ENCODE assay signal across 25 mouse cellular contexts in genomic region chr11:79293025-79293424, GRCm38 (mm10). TPM values are rescaled to one million over a fixed set of nuclear protein-coding genes. Genes with fewer than 3 reads are reported as not detected.
DNase-seq lines count a peak whose midpoint lies in the region; ATAC-seq and TF ChIP-seq lines count a peak whose summit lies in the region.
"Had no signal": no experiment of that assay in that cellular context is flagged by ENCODE, and none has a peak within 500 bp of the region (broad histone marks: within the 10 kb centered on the region; RNA-seq: fewer than 3 reads in every experiment).

No protein-coding gene starts in this region.

- no peak for ATAC-seq in kidney, embryonic 14.5 days (ENCODE audit: low FRiP score, low TSS enrichment)
- ATAC-seq in stomach, embryonic 16.5 days (ENCODE audit: insufficient read depth, low FRiP score): no peak
- no peak for ATAC-seq in stomach, postnatal 0 days (ENCODE audit: low FRiP score, low TSS enrichment)
- ATAC-seq: activated CD4-positive, CD25-positive, alpha-beta regulatory T cell, adult 4 months; forebrain, embryonic 16.5 days had no signal

- WGBS in kidney, embryonic 14.5 days: 90% methylated on average over 3 of the region's 3 CpGs
- 88% methylated on average over 3 of the region's 3 CpGs for WGBS in stomach, embryonic 16.5 days
- 81% methylated on average over 3 of the region's 3 CpGs for WGBS in stomach, postnatal 0 days
- WGBS in macrophage (ENCODE audit: missing documents): no CpG with 5 or more reads among the region's 3 CpGs

- no peak overlapping the region for H3K4me3 ChIP-seq in kidney, embryonic 14.5 days (ENCODE audit: low read length)
- H3K4me3 ChIP-seq in stomach, embryonic 16.5 days (replicated peaks; ENCODE audit: low read length): no peak overlapping the region
- no peak overlapping the region for H3K4me3 ChIP-seq in stomach, postnatal 0 days (ENCODE audit: low read depth, low read length)
- no peak overlapping the region for H3K4me3 ChIP-seq in macrophage (ENCODE audit: inconsistent target)
- H3K4me3 ChIP-seq: embryonic facial prominence, embryonic 13.5 days; forebrain, embryonic 12.5 days; heart, embryonic 10.5 days; hindbrain, embryonic 12.5 days had no signal

- H3K79me2 ChIP-seq in macrophage (ENCODE audit: inconsistent target): no peaks in the 10 kb centered on the region; the same call in 1 of the 2 replicates

- no peaks in the 10 kb centered on the region for H3K9me3 ChIP-seq in kidney, embryonic 14.5 days (ENCODE audit: control insufficient read depth, low read length)
- no peaks in the 10 kb centered on the region for H3K9me3 ChIP-seq in stomach, embryonic 16.5 days (replicated peaks; ENCODE audit: control insufficient read depth, low read length)
- no peaks in the 10 kb centered on the region for H3K9me3 ChIP-seq in stomach, postnatal 0 days (ENCODE audit: control insufficient read depth, low read length)
- H3K9me3 ChIP-seq: embryonic facial prominence, embryonic 13.5 days; forebrain, embryonic 12.5 days; G1E; heart, embryonic 10.5 days; hindbrain, embryonic 12.5 days had no signal

- H3K4me2 ChIP-seq in kidney, embryonic 14.5 days (replicated peaks; ENCODE audit: low read depth, low read length): no peak overlapping the region
- no peak overlapping the region for H3K4me2 ChIP-seq in stomach, embryonic 16.5 days (ENCODE audit: low read depth, low read length)
- H3K4me2 ChIP-seq in stomach, postnatal 0 days (replicated peaks; ENCODE audit: low read depth): no peak overlapping the region
- H3K4me2 ChIP-seq: embryonic facial prominence, embryonic 13.5 days; forebrain, embryonic 12.5 days; hindbrain, embryonic 12.5 days had no signal

- DNase-seq in kidney, postnatal 25 days: no peak
- DNase-seq in stomach, postnatal 0 days (ENCODE audit: low spot score): no peak
- DNase-seq in spleen, postnatal 4 days (ENCODE audit: low spot score in 2 of 2): no peak
- DNase-seq: adrenal gland, postnatal 14 days; cerebellum, adult 18-20 months; cerebellum, adult 9-11 months; cerebellum, postnatal 36 days; gastrocnemius, postnatal 10 days; heart, adult 18-20 months; heart, postnatal 10 days; heart, postnatal 4 days had no signal

- no peak for TF ChIP-seq EP300 in stomach, postnatal 0 days (optimal IDR thresholded peaks at IDR 0.05)

- H3K4me1 ChIP-seq in kidney, embryonic 14.5 days (ENCODE audit: control insufficient read depth, insufficient read depth, low read length): peaks cover 35% of the 10 kb centered on the region
- H3K4me1 ChIP-seq in stomach, embryonic 16.5 days (ENCODE audit: control insufficient read depth, insufficient read depth, low read length): 0 out of 2 replicates have a peak, but pooled peaks cover 6% of the 10 kb centered on the region
- H3K4me1 ChIP-seq in stomach, postnatal 0 days (replicated peaks; ENCODE audit: control insufficient read depth, insufficient read depth): no peaks in the 10 kb centered on the region
- H3K4me1 ChIP-seq: forebrain, embryonic 12.5 days; hindbrain, embryonic 12.5 days had no signal

- no peaks in the 10 kb centered on the region for H3K27me3 ChIP-seq in kidney, embryonic 14.5 days (ENCODE audit: control insufficient read depth, insufficient read depth, low read length)
- H3K27me3 ChIP-seq in stomach, embryonic 16.5 days (ENCODE audit: control insufficient read depth, insufficient read depth, low read length): no peaks in the 10 kb centered on the region
- no peaks in the 10 kb centered on the region for H3K27me3 ChIP-seq in stomach, postnatal 0 days (ENCODE audit: control insufficient read depth, insufficient read depth, low read length)
- H3K27me3 ChIP-seq: embryonic facial prominence, embryonic 13.5 days; forebrain, embryonic 12.5 days; hindbrain, embryonic 12.5 days had no signal

- H3K9ac ChIP-seq in kidney, embryonic 14.5 days (ENCODE audit: low read depth, low read length): no peak overlapping the region
- no peak overlapping the region for H3K9ac ChIP-seq in stomach, embryonic 16.5 days (ENCODE audit: low read length)
- no peak overlapping the region for H3K9ac ChIP-seq in stomach, postnatal 0 days (ENCODE audit: low read length)
- H3K9ac ChIP-seq: embryonic facial prominence, embryonic 13.5 days; forebrain, embryonic 12.5 days; hindbrain, embryonic 12.5 days had no signal

- H3K27ac ChIP-seq in kidney, embryonic 14.5 days (ENCODE audit: low read depth, low read length): peak overlapping the region; percentile 47; the same call in 1 of the 2 replicates
- peak overlapping the region; percentile 29; the same call in 1 of the 2 replicates for H3K27ac ChIP-seq in stomach, embryonic 16.5 days (ENCODE audit: low read length)
- H3K27ac ChIP-seq in stomach, postnatal 0 days (replicated peaks): no peak overlapping the region
- peak overlapping the region; percentile 51 for H3K27ac ChIP-seq in macrophage
- H3K27ac ChIP-seq: embryonic facial prominence, embryonic 13.5 days; forebrain, embryonic 12.5 days; heart, embryonic 10.5 days; hindbrain, embryonic 12.5 days had no signal

- H3K36me3 ChIP-seq in kidney, embryonic 14.5 days (ENCODE audit: control insufficient read depth, insufficient read depth, low read length): no peaks in the 10 kb centered on the region
- no peaks in the 10 kb centered on the region for H3K36me3 ChIP-seq in stomach, embryonic 16.5 days (ENCODE audit: control insufficient read depth, insufficient read depth, low read length)
- no peaks in the 10 kb centered on the region for H3K36me3 ChIP-seq in stomach, postnatal 0 days (ENCODE audit: control insufficient read depth, insufficient read depth, low read length)
- H3K36me3 ChIP-seq in macrophage (ENCODE audit: inconsistent target): no peaks in the 10 kb centered on the region
- H3K36me3 ChIP-seq: embryonic facial prominence, embryonic 13.5 days; forebrain, embryonic 12.5 days; G1E; heart, embryonic 10.5 days; hindbrain, embryonic 12.5 days had no signal

- no peak for TF ChIP-seq CTCF in stomach, postnatal 0 days (IDR thresholded peaks at IDR 0.05; ENCODE audit: low read depth)

RNA-seq across cellular contexts. Expression of gene Gm9964, which starts 3.7 kb away (rescaled TPM):
- polyA plus RNA-seq in kidney, embryonic 14.5 days (2014; fragmentation: Nextera tagmentation; extraction: Ambion mirVana): not detected in 2 replicates
- polyA plus RNA-seq in stomach, embryonic 16.5 days (2015; fragmentation: Nextera tagmentation; extraction: Ambion mirVana): not detected in 2 replicates
- not detected in 2 replicates for polyA plus RNA-seq in stomach, postnatal 0 days (2015; fragmentation: Nextera tagmentation; extraction: Ambion mirVana)
- not detected for total RNA-seq in macrophage (2018; cell fraction: chromatin; rRNA removed)
- total RNA-seq in macrophage (2018; cell fraction: cytosol; rRNA removed): not detected
- not detected for total RNA-seq in macrophage (2018; cell fraction: nucleus; rRNA removed)
- polyA plus RNA-seq in macrophage (2018): not detected in 3 replicates
- total RNA-seq: adrenal gland, adult 18-20 months; adrenal gland, postnatal 14 days; gastrocnemius, postnatal 10 days; gastrocnemius, postnatal 4 days; heart, adult 18-20 months; heart, postnatal 4 days had no signal
- polyA plus RNA-seq: activated CD4-positive, CD25-positive, alpha-beta regulatory T cell, adult 4 months; embryonic facial prominence, embryonic 13.5 days; forebrain, embryonic 12.5 days; forebrain, embryonic 16.5 days; frontal cortex, adult 2 months; G1E; heart, embryonic 10.5 days; heart, embryonic 14.5 days; hindbrain, embryonic 12.5 days had no signal

RNA-seq across cellular contexts. Expression of gene Wsb1, which starts 38.6 kb away (rescaled TPM):
- polyA plus RNA-seq in kidney, embryonic 14.5 days (2014; fragmentation: Nextera tagmentation; extraction: Ambion mirVana): 241 and 403 TPM in 2 replicates
- polyA plus RNA-seq in stomach, embryonic 16.5 days (2015; fragmentation: Nextera tagmentation; extraction: Ambion mirVana): 188 and 192 TPM in 2 replicates
- polyA plus RNA-seq in stomach, postnatal 0 days (2015; fragmentation: Nextera tagmentation; extraction: Ambion mirVana): 53.6 and 56.6 TPM in 2 replicates
- total RNA-seq in macrophage (2018; cell fraction: chromatin; rRNA removed): 1,000 to 10,000 TPM in 14 of 26 experiments, 100 to 1,000 TPM in 12; 636 to 1,823 (median 1,003) TPM
- total RNA-seq in macrophage (2018; cell fraction: cytosol; rRNA removed): 100 to 1,000 TPM in 6 of 26 experiments, 10 to 100 TPM in 20; 29.6 to 153 (median 74.1) TPM
- 1,000 to 10,000 TPM in 6 of 26 experiments, 100 to 1,000 TPM in 20; 489 to 1,465 (median 803) TPM for total RNA-seq in macrophage (2018; cell fraction: nucleus; rRNA removed)
- 75.5 to 113 TPM (median 94.4 TPM) in 3 replicates for polyA plus RNA-seq in macrophage (2018)

RNA-seq across cellular contexts. Expression of gene Nf1, which starts 46.5 kb away (rescaled TPM):
- polyA plus RNA-seq in kidney, embryonic 14.5 days (2014; fragmentation: Nextera tagmentation; extraction: Ambion mirVana): 14.5 and 14.8 TPM in 2 replicates
- polyA plus RNA-seq in stomach, embryonic 16.5 days (2015; fragmentation: Nextera tagmentation; extraction: Ambion mirVana): 3.2 and 4.1 TPM in 2 replicates
- polyA plus RNA-seq in stomach, postnatal 0 days (2015; fragmentation: Nextera tagmentation; extraction: Ambion mirVana): 2.6 and 3.2 TPM in 2 replicates
- 100 to 1,000 TPM; 105 to 254 (median 159) TPM for total RNA-seq in macrophage (2018; cell fraction: chromatin; rRNA removed)
- 10 to 100 TPM; 16.7 to 37.3 (median 25.6) TPM for total RNA-seq in macrophage (2018; cell fraction: cytosol; rRNA removed)
- 100 to 1,000 TPM in 6 of 26 experiments, 10 to 100 TPM in 20; 48.3 to 148 (median 83.6) TPM for total RNA-seq in macrophage (2018; cell fraction: nucleus; rRNA removed)
- polyA plus RNA-seq in macrophage (2018): 11.9 to 15.5 TPM (median 12.5 TPM) in 3 replicates
